Mouse (Mus musculus) mature B cell (primary cell): ENCODE data around the gene Mical1.

Experiments used
- in situ Hi-C: fragments of 300-500 bp; cut with MboI; formaldehyde crosslinking; loops from 2 replicates; pipeline ENCODE4 v1.14.3; 2019

Mical1 gene

DNA sequence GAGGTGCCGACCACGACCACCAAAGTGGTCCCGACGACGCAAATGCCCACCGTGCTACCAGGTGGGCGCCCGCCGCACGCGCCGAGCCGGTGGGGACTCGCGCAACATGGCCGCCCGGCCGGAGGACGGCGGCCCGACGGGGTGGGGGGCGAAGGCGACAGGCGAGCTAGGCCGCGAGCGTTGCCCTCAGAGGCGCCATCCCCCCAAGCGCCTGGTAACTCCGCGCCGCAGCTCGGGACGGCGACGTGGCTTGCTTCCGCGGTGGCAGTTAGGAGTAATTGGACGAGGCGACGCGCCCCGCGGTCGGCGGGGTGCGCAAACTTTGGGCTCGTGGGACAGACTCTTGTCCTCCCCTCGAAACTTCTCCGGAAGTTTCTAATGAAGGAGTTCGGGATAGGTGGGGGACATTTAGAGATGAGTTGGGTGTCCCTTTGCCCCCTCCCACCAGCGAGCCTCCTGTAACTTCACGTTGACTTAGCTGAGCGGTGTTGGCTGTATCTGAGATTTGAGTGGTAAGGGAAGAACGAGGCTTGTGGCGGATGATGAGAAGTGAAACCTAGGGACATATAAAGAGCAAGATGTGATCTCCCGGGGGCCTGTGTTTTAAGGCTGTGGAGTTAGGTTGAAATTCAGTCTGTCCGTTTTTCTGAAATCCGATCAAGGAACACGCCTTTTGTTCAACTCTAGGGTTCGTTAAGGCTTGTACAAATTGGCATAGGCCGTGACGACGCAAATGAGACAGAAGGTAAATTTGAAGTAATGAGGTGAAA is 43.7 kb downstream of the Mical1 start:
- in situ Hi-C loops: no loop called here

DNA sequence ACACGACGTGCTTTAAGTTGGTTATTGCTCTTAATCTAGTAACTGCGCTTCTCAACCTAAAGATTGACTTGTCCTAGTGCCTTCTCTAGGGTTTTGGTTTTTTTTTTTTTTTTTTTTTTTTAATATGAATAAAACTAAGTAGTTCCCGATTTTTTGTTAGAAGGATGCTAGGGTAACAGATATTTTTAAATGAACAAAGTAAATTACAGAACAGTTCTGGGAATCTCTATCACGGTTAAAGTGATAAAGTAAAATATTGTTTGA is 44.2 kb downstream of the Mical1 start:
- in situ Hi-C loops: no loop called here

DNA sequence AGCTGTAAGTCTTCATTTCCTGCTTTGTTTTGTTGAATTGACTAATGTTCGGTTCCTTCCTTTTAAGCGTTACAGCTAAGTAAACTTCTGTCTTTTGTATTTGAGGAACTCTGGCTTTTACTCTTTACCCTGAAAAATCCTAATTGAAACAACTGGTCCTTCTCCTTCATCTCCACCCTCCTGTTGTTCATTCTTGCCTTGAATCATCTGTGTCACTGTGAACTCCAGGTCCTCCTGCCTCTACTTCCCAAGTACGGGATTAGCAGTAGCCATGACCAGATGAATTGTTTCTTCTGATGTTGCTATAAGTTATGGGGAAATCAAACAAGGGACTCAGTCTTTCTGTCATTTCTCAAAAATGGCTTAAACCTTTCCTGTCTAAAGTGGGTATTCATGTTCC is 47.3 kb downstream of the Mical1 start:
- in situ Hi-C loops: no loop called here

DNA sequence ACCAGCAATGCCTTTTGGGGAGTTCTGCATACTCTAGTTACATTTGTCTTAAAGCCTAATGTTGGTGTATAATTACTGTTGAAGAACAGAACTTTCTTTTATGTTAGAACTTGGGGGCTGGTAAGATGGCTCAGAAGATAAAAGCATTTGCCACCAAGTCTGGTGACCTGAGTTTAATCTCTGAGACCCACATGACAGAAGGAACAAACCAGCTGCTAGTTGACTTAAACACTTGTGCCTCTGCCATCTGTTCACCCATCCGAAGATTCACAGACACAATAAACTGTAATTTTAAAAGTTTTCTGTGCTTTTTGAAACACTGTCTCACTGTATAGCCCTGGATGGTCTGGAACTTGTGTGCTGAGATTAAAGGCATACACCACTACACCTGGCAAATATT is 49.6 kb downstream of the Mical1 start:
- in situ Hi-C loops: no loop called here

DNA sequence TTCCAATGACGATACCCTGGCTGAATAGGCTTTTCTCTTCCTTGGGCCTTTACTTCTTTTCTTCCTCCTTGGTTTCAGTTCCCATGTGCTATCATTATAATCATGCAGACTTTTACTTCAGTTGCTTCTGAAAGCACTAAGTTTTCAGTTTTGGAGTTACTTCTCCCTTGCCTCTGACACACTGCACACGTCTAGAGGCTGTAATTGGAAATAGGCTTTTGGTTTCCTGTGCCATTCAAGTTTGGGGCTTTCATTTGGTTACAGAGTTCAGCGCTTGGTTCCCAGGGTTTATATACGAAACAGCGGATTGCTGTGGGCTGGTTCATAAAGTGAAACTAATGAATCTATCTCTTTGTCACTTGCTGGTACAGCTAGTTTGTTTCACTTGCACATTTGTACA is 53.9 kb downstream of the Mical1 start:
- in situ Hi-C loops: no loop called here

DNA sequence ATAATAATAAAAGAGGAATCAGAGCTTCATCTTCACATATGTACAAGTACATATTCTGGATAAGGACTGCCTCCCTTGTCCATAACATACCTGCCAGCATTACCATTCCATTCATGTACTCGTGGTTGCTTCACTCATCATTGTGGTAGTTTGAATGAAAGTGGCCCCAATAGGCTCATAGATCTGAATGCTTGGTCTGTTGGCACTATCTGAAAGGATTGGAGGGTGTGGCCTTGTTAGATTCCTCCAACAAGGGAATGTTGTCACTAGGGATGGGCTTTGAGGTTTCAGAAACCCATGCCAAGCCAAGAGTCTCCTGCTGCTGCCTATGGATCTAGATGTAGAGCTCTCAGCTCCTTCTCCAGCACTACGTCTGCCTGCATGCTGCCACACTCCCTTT is 59.9 kb downstream of the Mical1 start:
- in situ Hi-C loops: no loop called here
